Mouse (Mus musculus) gastrocnemius, postnatal 4 days (tissue): ENCODE measurements around the gene Ccdc171. TPM values are rescaled to one million over a fixed set of nuclear protein-coding genes. Genes with fewer than 3 reads are reported as not detected.
"Not testable (repeated sequence)": the region's sequence is repeated elsewhere in the genome, so short reads cannot be mapped to it uniquely, and the experiment has no call there.

ENCODE experiments used
- DNase-seq, 2 experiments: peaks; one replicate each; pipeline ENCODE4 v3.0.0; 2021 to 2022; ENCODE audit warnings: low spot score in 2 of 2, mixed read lengths in 2 of 2
- total RNA-seq, 2 experiments: library from RNA; stranded (reverse); gene quantifications; 2 replicates each; pipeline ENCODE4 v1.2.3; 2021

The Ccdc171 gene
- total RNA-seq, 2 experiments from 2014 or later: 1.9 to 2.1 TPM

GRCm38 (mm10) chr4:83651453-83651852 lies 126.1 kb downstream of the Ccdc171 start:
- no peak for DNase-seq

- DNase-seq: no peak
These were observed 130.1 kb downstream of the Ccdc171 start for GRCm38 (mm10) chr4:83655396-83655795.

- no peak for DNase-seq
These were observed 131.2 kb downstream of the Ccdc171 start for GRCm38 (mm10) chr4:83656571-83656970.

- DNase-seq: no peak
These were observed 131.7 kb downstream of the Ccdc171 start for GRCm38 (mm10) chr4:83657021-83657420.

DNA sequence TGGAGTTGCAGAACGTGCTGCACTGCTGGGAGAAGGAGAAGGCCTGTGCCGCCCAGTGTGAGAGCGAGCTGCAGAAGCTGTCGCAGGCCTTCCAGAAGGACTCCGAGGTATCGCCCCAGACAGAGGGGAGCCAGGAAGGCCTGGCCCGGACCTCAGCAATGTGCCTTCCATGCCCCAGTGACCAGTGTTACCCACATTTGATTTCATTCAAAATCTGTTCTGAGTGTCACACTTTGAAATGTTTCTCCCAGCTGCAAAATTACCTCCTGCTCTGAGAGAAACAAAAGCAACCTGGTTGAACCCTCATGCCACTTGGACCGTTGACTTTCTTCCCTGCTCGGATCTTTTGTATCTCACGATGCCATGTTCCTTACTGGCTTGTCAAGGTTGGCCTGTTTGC lies 133.1 kb downstream of the Ccdc171 start:
- DNase-seq: no peak

DNA sequence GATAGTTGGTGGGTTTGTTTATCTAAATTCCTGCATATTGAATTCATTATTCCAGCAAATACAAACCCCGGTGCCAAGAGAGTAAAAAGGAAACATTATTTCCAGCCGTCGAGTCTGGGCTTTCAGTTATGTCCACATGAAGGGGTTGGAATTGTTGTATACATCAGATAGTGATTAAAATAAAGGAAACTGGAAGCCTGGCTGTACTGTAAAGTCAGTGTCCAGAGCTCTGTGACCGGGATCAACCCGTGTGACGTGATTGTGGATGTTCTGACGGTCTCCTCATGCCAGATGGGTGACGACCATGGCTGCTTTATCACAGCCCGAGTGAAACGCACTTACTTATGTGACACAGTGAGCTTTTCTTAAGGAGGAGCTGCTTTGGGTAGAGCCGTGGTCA lies 134.1 kb downstream of the Ccdc171 start:
- no peak for DNase-seq

GRCm38 (mm10) chr4:83661519-83662271 lies 136.3 kb downstream of the Ccdc171 start:
- DNase-seq: no peak

DNA sequence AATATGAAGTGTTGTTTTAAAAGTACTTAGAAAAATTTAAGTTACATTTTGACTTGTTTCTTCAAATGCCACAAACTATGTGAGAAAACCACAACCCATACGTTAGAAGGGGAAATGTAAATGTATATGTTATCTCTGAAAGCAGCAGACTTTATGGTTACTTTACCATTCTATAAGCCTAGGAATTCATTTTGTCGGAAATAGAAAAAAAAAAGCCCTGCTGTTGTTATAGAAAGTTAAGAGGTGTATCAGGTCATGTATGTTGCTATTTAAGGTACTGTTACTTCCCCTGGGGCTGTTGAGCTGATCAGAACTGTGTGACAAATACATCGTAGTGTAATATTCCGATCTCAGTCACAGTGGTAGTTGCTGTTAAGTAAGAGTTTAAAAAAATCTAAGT lies 137.0 kb downstream of the Ccdc171 start:
- no peak for DNase-seq

DNA sequence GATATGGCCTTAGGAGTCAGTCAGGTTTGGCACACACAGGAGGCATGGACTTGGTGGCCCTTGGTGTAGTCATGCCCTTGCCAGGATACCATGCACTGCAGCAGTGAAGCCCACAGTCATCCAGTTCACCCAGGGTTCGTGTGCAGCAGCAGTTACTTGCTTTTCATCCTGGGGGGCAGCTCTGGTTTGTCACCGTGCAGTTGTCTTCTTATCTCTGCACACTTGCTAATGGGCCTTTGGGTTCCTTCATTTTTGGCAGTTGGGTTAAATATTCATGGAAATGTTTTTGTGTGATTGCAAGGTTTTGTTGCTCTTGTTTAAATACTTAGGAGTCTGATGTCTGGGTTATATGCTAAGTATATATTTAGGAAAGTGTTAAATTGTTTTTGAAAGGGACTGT lies 144.2 kb downstream of the Ccdc171 start:
- no peak for DNase-seq

DNA sequence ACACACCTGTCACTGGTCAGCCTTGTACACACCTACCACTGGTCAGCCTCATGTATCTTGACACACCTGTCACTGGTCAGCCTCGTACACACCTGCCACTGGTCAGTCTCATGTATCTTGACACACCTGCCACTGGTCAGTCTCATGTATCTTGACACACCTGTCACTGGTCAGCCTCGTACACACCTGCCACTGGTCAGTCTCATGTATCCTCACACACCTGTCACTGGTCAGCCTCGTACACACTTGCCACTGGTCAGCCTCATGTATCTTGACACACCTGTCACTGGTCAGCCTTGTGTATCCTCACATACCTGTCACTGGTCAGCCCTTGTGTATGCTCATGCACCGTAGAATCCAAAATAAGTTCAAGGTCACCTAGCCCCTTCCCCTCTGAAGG lies 150.0 kb downstream of the Ccdc171 start:
- not testable (repeated sequence) for DNase-seq

DNA sequence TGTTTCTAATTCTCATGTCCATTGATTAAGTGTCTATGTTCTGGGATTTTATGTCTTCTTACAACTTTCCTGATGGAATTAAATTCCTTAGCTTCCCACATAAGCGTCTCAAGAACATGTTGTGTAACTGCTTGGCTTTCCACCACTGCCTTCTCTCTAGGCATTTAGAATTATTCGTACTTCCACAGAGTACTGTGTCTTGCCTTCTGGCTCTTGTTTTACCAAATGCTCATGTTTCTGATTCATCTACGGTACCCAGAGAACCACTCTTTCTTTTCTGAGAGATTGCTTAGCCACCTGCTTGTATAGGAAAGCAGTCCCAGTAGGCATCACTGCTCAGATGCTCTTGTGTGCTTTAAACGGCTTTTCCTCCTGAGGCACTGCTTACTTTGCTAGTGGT lies 151.1 kb downstream of the Ccdc171 start:
- no peak for DNase-seq

DNA sequence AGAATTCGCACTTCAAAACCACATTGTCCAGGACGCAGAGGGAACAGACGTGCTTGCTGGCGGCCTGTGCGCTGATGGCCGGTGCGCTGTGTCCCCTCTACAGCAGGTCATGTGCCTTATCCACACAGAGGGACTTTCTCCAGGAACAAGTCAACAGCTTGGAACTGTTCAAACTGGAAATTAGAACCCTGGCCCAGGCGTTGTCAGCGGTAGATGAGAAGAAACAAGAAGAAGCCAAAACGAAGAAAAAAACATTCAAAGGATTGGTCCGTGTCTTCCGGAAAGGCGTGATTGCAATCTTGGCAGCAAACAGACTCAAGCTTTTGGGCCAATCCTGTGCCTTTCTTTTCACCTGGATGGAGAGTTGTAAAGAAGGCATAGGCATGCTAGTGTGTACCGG lies 155.7 kb downstream of the Ccdc171 start:
- DNase-seq: no peak

- DNase-seq: no peak
These were observed 157.5 kb downstream of the Ccdc171 start for GRCm38 (mm10) chr4:83682866-83683265.

DNA sequence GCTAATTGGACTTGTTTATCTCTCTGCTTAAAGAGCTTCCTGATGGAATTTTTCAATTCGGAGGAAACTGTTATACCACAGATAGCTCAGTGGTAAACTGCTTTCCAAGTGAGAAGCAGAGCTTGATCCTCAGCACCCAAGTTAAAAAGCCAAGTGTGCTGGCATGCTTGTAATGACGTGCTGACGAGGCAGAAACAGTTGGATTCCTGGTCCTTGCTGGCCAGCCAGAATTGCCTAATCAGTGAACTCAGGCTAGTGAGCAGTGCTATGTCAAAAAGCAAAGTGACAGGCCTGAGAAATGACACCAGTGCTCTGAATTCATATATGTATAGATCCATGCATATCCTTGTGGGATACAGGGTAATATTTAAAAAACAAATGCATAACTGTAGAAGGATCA lies 174.8 kb downstream of the Ccdc171 start:
- no peak for DNase-seq

GRCm38 (mm10) chr4:83716996-83717395 lies 191.7 kb downstream of the Ccdc171 start:
- DNase-seq: no peak

- DNase-seq: no peak
These were observed 194.5 kb downstream of the Ccdc171 start for GRCm38 (mm10) chr4:83719816-83720215.

GRCm38 (mm10) chr4:83725136-83725535 lies 199.8 kb downstream of the Ccdc171 start:
- no peak for DNase-seq

GRCm38 (mm10) chr4:83739137-83739890 lies 214.0 kb downstream of the Ccdc171 start:
- no peak for DNase-seq

DNA sequence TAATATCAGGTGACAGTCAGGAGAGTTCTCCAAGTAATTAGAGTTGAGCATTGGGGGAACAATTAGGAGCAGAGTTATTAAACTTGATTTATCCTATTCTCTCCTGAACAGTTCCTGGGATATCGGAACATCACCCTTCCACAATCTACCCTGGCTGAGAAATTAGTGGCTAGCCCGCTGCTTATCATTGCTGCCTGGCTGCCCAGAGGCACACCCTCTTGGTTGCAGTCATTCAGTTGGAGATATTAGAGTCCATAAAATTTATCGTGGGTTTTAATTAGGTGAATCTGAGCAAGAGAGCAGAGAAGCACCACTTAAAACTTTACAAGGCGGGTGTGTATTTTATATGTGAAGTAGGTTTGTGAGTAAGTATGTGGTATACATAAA lies 214.5 kb downstream of the Ccdc171 start:
- DNase-seq: no peak

DNA sequence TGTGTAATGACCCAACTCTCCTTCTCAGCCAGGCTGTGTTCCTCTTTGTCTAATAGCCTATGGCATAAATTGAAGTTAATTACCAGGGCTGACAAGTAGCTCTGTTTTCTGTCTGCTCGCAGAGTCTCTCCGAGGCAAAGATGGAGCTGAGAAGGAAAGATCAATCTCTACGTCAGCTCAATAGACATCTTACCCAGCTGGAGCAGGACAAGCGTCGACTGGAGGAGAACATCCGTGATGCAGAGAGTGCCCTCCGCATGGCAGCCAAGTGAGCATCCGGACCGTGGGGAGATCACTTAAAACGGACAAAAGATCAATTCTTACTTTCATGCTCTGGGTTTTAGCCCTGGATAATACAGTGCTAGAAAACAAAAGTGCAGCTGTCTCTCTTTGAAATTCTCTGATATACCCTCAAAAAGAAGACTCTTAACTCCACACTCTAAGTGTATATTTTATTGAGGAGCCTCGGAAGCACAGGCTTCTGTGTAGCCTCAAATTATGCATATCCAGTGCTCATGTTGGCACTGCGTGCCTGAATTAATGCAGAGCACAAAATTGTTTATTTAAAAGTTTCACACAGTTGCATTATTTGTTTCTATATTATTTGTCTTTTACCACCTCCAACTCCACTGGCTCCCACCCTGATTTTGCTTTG lies 217.6 kb downstream of the Ccdc171 start:
- no peak for DNase-seq

DNA sequence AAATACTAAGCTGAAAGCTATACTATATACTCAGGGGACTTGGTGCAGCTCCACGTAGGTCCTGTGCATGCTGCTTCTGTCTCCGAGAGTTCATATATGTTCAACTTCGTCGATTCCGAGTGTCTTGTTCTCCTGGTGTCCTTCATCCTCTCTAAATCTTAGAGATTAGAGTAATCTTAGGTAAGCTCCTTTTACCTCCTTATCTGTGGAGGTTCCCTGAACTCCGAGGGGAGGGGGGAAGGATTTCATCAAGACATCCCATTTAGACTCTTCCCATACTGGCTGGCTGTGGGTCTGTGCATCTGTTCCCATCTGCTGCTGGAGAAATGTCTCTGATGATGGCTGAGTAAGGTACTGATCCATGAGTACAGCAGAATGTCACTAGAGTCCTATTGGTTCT lies 249.8 kb downstream of the Ccdc171 start:
- no peak for DNase-seq

- DNase-seq: no peak
These were observed 254.7 kb downstream of the Ccdc171 start for GRCm38 (mm10) chr4:83780044-83780443.
